Mouse (Mus musculus) spleen, adult 10 weeks (tissue): ENCODE measurements around the gene Pirt. TPM values are rescaled to one million over a fixed set of nuclear protein-coding genes. Genes with fewer than 3 reads are reported as not detected.

Experiments
- polyA plus RNA-seq: library from polyadenylated mRNA; stranded (reverse); fragments of 350-450 nt; fragmentation: Illumina TruSeq; extraction: RNeasy Lipid Tissue Mini Kit (QIAGEN cat#74804); gene quantifications from one replicate; pipeline ENCODE4 v1.2.3, GENCODE M21; 2015; ENCODE audit warnings: low replicate concordance; ENCODE audit not compliant: insufficient read depth

Pirt gene
- not detected for polyA plus RNA-seq

DNA sequence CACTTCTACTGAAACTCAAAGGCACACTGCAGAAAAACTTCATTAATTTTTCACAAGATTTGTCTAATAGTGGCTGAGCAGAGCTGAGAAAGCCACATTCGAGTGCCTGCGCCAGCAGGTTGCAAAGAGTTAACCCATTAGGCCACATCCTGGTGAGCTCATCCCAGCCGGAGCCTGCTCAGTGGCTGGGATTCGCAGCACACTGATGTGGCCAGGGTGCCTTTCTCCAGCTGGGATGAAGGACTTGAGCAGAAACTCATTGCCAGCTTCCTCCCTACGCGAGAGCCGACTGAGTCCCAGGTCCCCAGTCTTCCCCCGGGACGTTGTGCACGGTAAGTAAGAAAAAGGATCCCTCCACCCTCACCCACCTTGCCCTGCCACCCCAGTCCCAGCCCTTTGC, at the start of gene Pirt:
TSS of gene Pirt (plus strand) at position 171 of the 400 bp plus-strand sequence.

GRCm38 (mm10) chr11:66956303-66956702, 44.5 kb downstream of the Pirt start, which contains the start of gene Tmem238l:
Gene Tmem238l (plus strand): TSS chr11:66956638.

Other genes with a start within 250 kb of the Pirt start
- gene Tmem238l, start 44.7 kb downstream of the Pirt start, polyA plus RNA-seq = not detected
- gene Tmem220, start 113.2 kb downstream of the Pirt start, polyA plus RNA-seq = 2.8 TPM
- 58.2 TPM for gene Adprm, start 140.6 kb downstream of the Pirt start, polyA plus RNA-seq
- 11.8 TPM for gene Sco1, start 140.7 kb downstream of the Pirt start, polyA plus RNA-seq
- gene Myh3, start 166.3 kb downstream of the Pirt start, polyA plus RNA-seq = not detected